Mouse (Mus musculus) MEL (cell line): ENCODE results near the gene Tle1. TPM values are rescaled to one million over a fixed set of nuclear protein-coding genes. Genes with fewer than 3 reads are reported as not detected.

Experiments used
- DNase-seq: peaks from one replicate; pipeline ENCODE4 v3.0.0; 2011; ENCODE audit warnings: low read depth, low spot score
- H3K27ac ChIP-seq: 2 replicates; pipeline ENCODE4 v1.5.1; 2012; ENCODE audit warnings: low read depth, mild to moderate bottlenecking, control low read depth, low read length, moderate library complexity; ENCODE audit not compliant: control insufficient read depth
- H3K27me3 ChIP-seq, 2 experiments: fragments of 150-350 bp in 1 of 2; sonication (generic) in 1 of 2; 2 replicates each; pipeline ENCODE4 v1.6.1; 2012; ENCODE audit warnings: low read length in 2 of 2, mild to moderate bottlenecking in 2 of 2, improper control_type of control experiment in 1 of 2, moderate library complexity in 1 of 2; ENCODE audit not compliant: insufficient read depth in 2 of 2, control insufficient read depth in 1 of 2
- H3K36me3 ChIP-seq, 2 experiments: 2 replicates each; pipeline ENCODE4 v1.6.1; 2012 to 2014; ENCODE audit warnings: low read length in 2 of 2, improper control_type of control experiment in 1 of 2, inconsistent platforms in 1 of 2, mild to moderate bottlenecking in 1 of 2; ENCODE audit not compliant: insufficient read depth in 2 of 2, control insufficient read depth in 1 of 2
- H3K4me1 ChIP-seq, 2 experiments: fragments of 150-350 bp in 1 of 2; sonication (generic) in 1 of 2; 2 replicates each; pipeline ENCODE4 v1.6.1; 2012; ENCODE audit warnings: low read length in 2 of 2, improper control_type of control experiment in 1 of 2, mild to moderate bottlenecking in 1 of 2; ENCODE audit not compliant: insufficient read depth in 2 of 2, control insufficient read depth in 1 of 2
- H3K4me3 ChIP-seq, 2 experiments: fragments of 150-350 bp in 1 of 2; sonication (generic) in 1 of 2; 2 replicates each; pipeline ENCODE4 v1.5.1; 2012; ENCODE audit warnings: low read depth in 2 of 2, low read length in 2 of 2, mild to moderate bottlenecking in 2 of 2, moderate library complexity in 2 of 2, control low read depth in 1 of 2, improper control_type of control experiment in 1 of 2; ENCODE audit not compliant: control insufficient read depth in 1 of 2, insufficient read depth in 1 of 2
- H3K79me2 ChIP-seq: 2 replicates; pipeline ENCODE4 v1.6.1; 2012; ENCODE audit warnings: mild to moderate bottlenecking, low read length, moderate library complexity; ENCODE audit not compliant: control insufficient read depth, poor library complexity, insufficient read depth
- H3K9ac ChIP-seq: 2 replicates; pipeline ENCODE4 v1.6.1; 2012; ENCODE audit warnings: low read depth, mild to moderate bottlenecking, control low read depth, low read length, moderate library complexity; ENCODE audit not compliant: control insufficient read depth, poor library complexity, severe bottlenecking
- H3K9me3 ChIP-seq: fragments of 150-350 bp; sonication (generic); replicated peaks from 2 replicates; pipeline ENCODE4 v1.6.1; 2012; ENCODE audit warnings: mild to moderate bottlenecking, low read length, improper control_type of control experiment, moderate library complexity; ENCODE audit not compliant: insufficient read depth
- BHLHE40 ChIP-seq: IDR thresholded peaks from 2 replicates; pipeline ENCODE4 v1.6.1; 2012; ENCODE audit warnings: low read depth, mild to moderate bottlenecking, inconsistent platforms, low read length, improper control_type of control experiment, borderline replicate concordance
- CHD1 ChIP-seq: IDR thresholded peaks from 2 replicates; pipeline ENCODE4 v1.6.1; 2012; ENCODE audit warnings: low read depth, mild to moderate bottlenecking, inconsistent platforms, low read length, improper control_type of control experiment
- CHD2 ChIP-seq: IDR thresholded peaks from 2 replicates; pipeline ENCODE4 v1.6.1; 2011; ENCODE audit warnings: low read length, improper control_type of control experiment
- CTCF ChIP-seq, 3 experiments: IDR thresholded peaks in 2 of 3; conservative IDR thresholded peaks in 1 of 3; 2 replicates each; pipeline ENCODE4 v1.5.1; 2011 to 2012; ENCODE audit warnings: low read length in 3 of 3, low read depth in 2 of 3, mild to moderate bottlenecking in 2 of 3, improper control_type of control experiment in 1 of 3, inconsistent platforms in 1 of 3, mixed read lengths in 1 of 3, moderate library complexity in 1 of 3; ENCODE audit not compliant: control insufficient read depth in 1 of 3, insufficient read depth in 1 of 3, poor library complexity in 1 of 3, severe bottlenecking in 1 of 3
- E2F4 ChIP-seq: IDR thresholded peaks from 2 replicates; pipeline ENCODE4 v1.6.1; 2011; ENCODE audit warnings: low read depth, low read length, improper control_type of control experiment, borderline replicate concordance
- ETS1 ChIP-seq: IDR thresholded peaks from 2 replicates; pipeline ENCODE4 v1.6.1; 2012; ENCODE audit warnings: low read depth, mild to moderate bottlenecking, inconsistent platforms, low read length, improper control_type of control experiment, moderate library complexity
- JUND ChIP-seq: IDR thresholded peaks from 2 replicates; pipeline ENCODE4 v1.6.1; 2011; ENCODE audit warnings: low read depth, mild to moderate bottlenecking, improper control_type of control experiment, low read length
- MAX ChIP-seq: IDR thresholded peaks from 2 replicates; pipeline ENCODE4 v1.6.1; 2011; ENCODE audit warnings: low read length, improper control_type of control experiment
- MAZ ChIP-seq: IDR thresholded peaks from 2 replicates; pipeline ENCODE4 v1.6.1; 2012; ENCODE audit warnings: low read depth, mild to moderate bottlenecking, inconsistent platforms, low read length, improper control_type of control experiment
- MYB ChIP-seq: IDR thresholded peaks from 2 replicates; pipeline ENCODE4 v1.6.1; 2011; ENCODE audit warnings: mild to moderate bottlenecking, low read depth, low read length, improper control_type of control experiment
- MYC ChIP-seq: IDR thresholded peaks from 2 replicates; pipeline ENCODE4 v1.6.1; 2011; ENCODE audit warnings: low read depth, mild to moderate bottlenecking, low read length, improper control_type of control experiment, moderate library complexity
- NELFE ChIP-seq: IDR thresholded peaks from 2 replicates; pipeline ENCODE4 v1.6.1; 2011; ENCODE audit warnings: low read depth, low read length, improper control_type of control experiment
- POLR2AphosphoS5 ChIP-seq: IDR thresholded peaks from 2 replicates; pipeline ENCODE4 v1.6.1; 2012; ENCODE audit warnings: low read depth, borderline replicate concordance, mild to moderate bottlenecking, inconsistent platforms, low read length, moderate library complexity, mixed read lengths
- RAD21 ChIP-seq: IDR thresholded peaks from 2 replicates; pipeline ENCODE4 v1.6.1; 2011; ENCODE audit warnings: mild to moderate bottlenecking, low read depth, low read length, improper control_type of control experiment
- RCOR1 ChIP-seq: IDR thresholded peaks from 2 replicates; pipeline ENCODE4 v1.6.1; 2012; ENCODE audit warnings: low read depth, mild to moderate bottlenecking, inconsistent platforms, low read length, improper control_type of control experiment
- SMC3 ChIP-seq: IDR thresholded peaks from 2 replicates; pipeline ENCODE4 v1.6.1; 2011; ENCODE audit warnings: low read depth, low read length, improper control_type of control experiment
- USF1 ChIP-seq: IDR thresholded peaks from 2 replicates; pipeline ENCODE4 v1.6.1; 2014; ENCODE audit warnings: low read depth, mild to moderate bottlenecking, inconsistent platforms, low read length, improper control_type of control experiment, moderate library complexity
- USF2 ChIP-seq, 2 experiments: IDR thresholded peaks; 2 replicates each; pipeline ENCODE4 v1.6.1; 2011 to 2012; ENCODE audit warnings: improper control_type of control experiment in 2 of 2, low read length in 2 of 2, borderline replicate concordance in 1 of 2, inconsistent platforms in 1 of 2, low read depth in 1 of 2, mild to moderate bottlenecking in 1 of 2; ENCODE audit not compliant: insufficient read depth in 1 of 2
- ZC3H11A ChIP-seq: IDR thresholded peaks from 2 replicates; pipeline ENCODE4 v1.6.1; 2012; ENCODE audit warnings: low read depth, mild to moderate bottlenecking, inconsistent platforms, low read length, improper control_type of control experiment
- ZMIZ1 ChIP-seq: IDR thresholded peaks from 2 replicates; pipeline ENCODE4 v1.6.1; 2012; ENCODE audit warnings: low read depth, mild to moderate bottlenecking, inconsistent platforms, low read length, improper control_type of control experiment, moderate library complexity
- ZNF384 ChIP-seq: IDR thresholded peaks from 2 replicates; pipeline ENCODE4 v1.6.1; 2012; ENCODE audit warnings: low read depth, mild to moderate bottlenecking, inconsistent platforms, low read length, improper control_type of control experiment
- polyA plus RNA-seq, 2 experiments: library from polyadenylated mRNA; stranded (reverse) in 1 of 2; unstranded in 1 of 2; fragments of >175 nt in 1 of 2; fragments of >200 nt in 1 of 2; gene quantifications; 2 replicates each; pipeline versions ENCODE4 v1.2.1 to v1.2.4; 2012; ENCODE audit warnings: low replicate concordance in 2 of 2, low read depth in 1 of 2; ENCODE audit not compliant: insufficient read length in 2 of 2, insufficient read depth in 1 of 2, missing spikeins in 1 of 2
- total RNA-seq: library from RNA; depleted of rRNA; stranded (reverse); fragments of 300-350 nt; gene quantifications from 2 replicates; pipeline ENCODE4 v1.2.3, GENCODE M21; 2012

The Tle1 gene
- total and polyA plus RNA-seq, 3 experiments = 21.1 to 22.5 TPM; not detected in 1

DNA sequence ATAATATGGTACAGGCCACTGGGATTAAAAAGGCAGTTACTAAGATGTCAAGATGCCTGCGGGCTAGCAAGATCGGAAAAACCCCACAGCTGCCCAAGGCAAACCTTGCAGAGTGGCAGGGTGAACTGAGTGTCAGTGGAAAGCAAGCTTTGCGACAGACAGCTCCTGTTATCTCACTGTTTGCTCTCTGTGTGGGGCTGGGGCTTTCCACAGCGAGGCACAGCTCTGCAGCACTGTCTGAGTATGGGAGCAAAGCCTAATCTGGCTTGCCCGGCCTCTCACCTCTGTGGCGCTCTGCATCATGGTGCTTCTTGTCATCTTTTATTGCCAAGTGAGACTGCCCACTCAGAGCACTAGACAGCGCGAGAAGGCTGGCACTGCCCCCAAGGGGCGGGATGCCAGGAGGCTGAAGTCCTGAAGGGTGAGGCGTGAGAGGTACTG is 42.8 kb downstream of the Tle1 start:
- H3K9ac ChIP-seq = no peak overlapping the region
- H3K4me1 ChIP-seq = no peaks in the 10 kb centered on the region; a peak in 1 of 4 replicates
- no peak for TF ChIP-seq NELFE
- TF ChIP-seq JUND = no peak
- TF ChIP-seq MYB = no peak
- no peak for TF ChIP-seq E2F4
- no peak for TF ChIP-seq RAD21
- no peak for TF ChIP-seq CHD2
- TF ChIP-seq SMC3 = no peak
- no peak for TF ChIP-seq RCOR1
- no peak for TF ChIP-seq ZNF384
- TF ChIP-seq BHLHE40 = no peak
- TF ChIP-seq ETS1 = no peak
- no peak for TF ChIP-seq CTCF (IDR thresholded peaks at IDR 0.05 in 2 of 3, conservative IDR thresholded peaks at IDR 0.05 in 1 of 3; ENCODE audit: control insufficient read depth in 1 of 3, insufficient read depth in 1 of 3, low read depth in 2 of 3, low read length in 3 of 3, poor library complexity in 1 of 3, severe bottlenecking in 1 of 3)
- TF ChIP-seq POLR2AphosphoS5 = no peak
- no peak for TF ChIP-seq MAZ
- no peak for TF ChIP-seq USF2 (IDR thresholded peaks at IDR 0.05; ENCODE audit: borderline replicate concordance in 1 of 2, insufficient read depth in 1 of 2, low read depth in 1 of 2, low read length in 2 of 2)
- no peak for TF ChIP-seq USF1
- no peak for TF ChIP-seq ZC3H11A
- TF ChIP-seq MAX = no peak
- no peak for TF ChIP-seq MYC
- TF ChIP-seq CHD1 = no peak
- no peak overlapping the region for H3K27ac ChIP-seq
- peaks cover 2% of the 10 kb centered on the region in 2 experiments; a peak in 1 of 4 replicates for H3K36me3 ChIP-seq
- no peak overlapping the region for H3K4me3 ChIP-seq
- no peaks in the 10 kb centered on the region for H3K9me3 ChIP-seq
- DNase-seq = no peak
- H3K79me2 ChIP-seq = no peaks in the 10 kb centered on the region
- H3K27me3 ChIP-seq = no peaks in the 10 kb centered on the region

DNA sequence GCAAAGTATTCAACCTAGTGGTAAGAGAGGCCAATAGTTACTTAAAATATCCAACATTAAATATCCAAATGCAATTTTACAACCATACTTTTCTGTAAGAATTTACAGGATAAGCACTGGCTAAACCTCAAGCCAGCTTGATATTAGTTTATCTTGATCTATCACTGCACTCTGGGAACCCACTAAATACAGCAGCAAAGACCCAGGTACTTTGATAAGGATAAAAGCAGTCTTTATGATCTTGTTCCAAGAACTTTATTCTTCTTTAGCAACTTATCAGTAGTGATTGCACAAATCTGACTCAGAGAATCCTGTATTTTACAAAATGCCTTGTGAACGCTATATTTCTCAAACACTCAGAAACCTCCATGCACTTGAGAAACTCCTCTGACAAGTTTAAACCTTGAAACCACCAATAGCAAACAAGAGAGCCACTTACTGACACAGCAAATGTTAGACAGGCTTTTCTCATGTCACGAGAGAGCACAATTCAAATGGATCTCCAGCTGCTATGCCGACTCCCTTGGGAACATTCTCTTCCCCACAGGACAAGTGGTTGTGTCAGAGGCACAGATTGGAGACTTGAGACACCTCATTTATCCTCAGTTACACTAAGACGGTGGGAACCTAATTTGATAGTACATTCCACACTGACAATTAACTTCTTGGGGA is 50.1 kb downstream of the Tle1 start:
- no peaks in the 10 kb centered on the region for H3K36me3 ChIP-seq

More for the DNA sequence above, 50.1 kb downstream of the Tle1 start:
- Histone ChIP-seq H3K79me2 (no peaks in the 10 kb centered on the region), H3K4me1 (no peaks in the 10 kb centered on the region), H3K9me3 (no peaks in the 10 kb centered on the region)
- DNase-seq = no peak
- TF ChIP-seq RCOR1 (peak; percentile 58; the same call in 1 of the 2 replicates), ZMIZ1 (no peak)
- TF ChIP-seq, all 39 proteins: peak for 1
- Histone ChIP-seq H3K27ac (no peak overlapping the region), H3K4me3 (no peak overlapping the region), H3K9ac (no peak overlapping the region), H3K27me3 (no peaks in the 10 kb centered on the region)
